Mouse (Mus musculus): Measurements from ENCODE around the gene Ssh2. TPM values are rescaled to one million over a fixed set of nuclear protein-coding genes. Genes with fewer than 3 reads are reported as not detected.
"Not testable (repeated sequence)": the region's sequence is repeated elsewhere in the genome, so short reads cannot be mapped to it uniquely, and the experiment has no call there.

Ssh2 gene
- polyA plus RNA-seq, 1 experiment: 6.1 TPM

- 46% methylated on average over 2 of the region's 2 CpGs for WGBS
- no peak overlapping the region for H3K4me3 ChIP-seq (ENCODE audit: insufficient read depth, low read depth, low read length)
- no peaks in the 10 kb centered on the region for H3K27me3 ChIP-seq (replicated peaks; ENCODE audit: control insufficient read depth, insufficient read depth, low read length)
- 0 out of 2 replicates have a peak overlapping the region, but pooled peaks have one; percentile 9 for H3K27ac ChIP-seq (ENCODE audit: insufficient read depth, low read depth, low read length)
- H3K4me1 ChIP-seq (ENCODE audit: control insufficient read depth, insufficient read depth, low read length): 0 out of 2 replicates have a peak, but pooled peaks cover 3% of the 10 kb centered on the region
- DNase-seq: peak; percentile 20
- TF ChIP-seq POLR2A (IDR thresholded peaks at IDR 0.05; ENCODE audit: low read depth, low read length) (no peak), CTCF (conservative IDR thresholded peaks at IDR 0.05; ENCODE audit: insufficient read depth, insufficient read length, low read depth, low read length) (no peak)
- H3K36me3 ChIP-seq (ENCODE audit: control insufficient read depth, insufficient read depth, low read length): no peaks in the 10 kb centered on the region
These were observed 43.4 kb downstream of the Ssh2 start for GRCm38 (mm10) chr11:77259441-77259840.

DNA sequence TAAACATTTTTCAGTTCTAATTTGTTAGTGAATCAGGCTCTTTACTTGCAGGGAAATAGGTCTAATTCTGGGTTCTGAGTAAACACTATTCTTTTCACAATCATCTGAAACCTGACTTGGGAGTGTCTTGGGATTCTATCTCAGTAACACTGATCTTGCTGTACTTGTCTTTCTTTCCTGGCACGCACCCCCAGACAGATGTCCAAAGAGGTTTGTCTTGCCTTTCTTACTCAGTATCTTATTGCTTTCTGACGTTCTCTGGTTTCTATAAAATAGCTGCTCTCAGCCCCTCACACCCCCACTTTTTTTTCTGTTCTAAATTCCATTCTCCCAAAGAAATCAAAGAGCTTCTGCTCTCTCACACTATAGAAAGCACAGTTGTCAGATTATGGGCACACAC is 51.3 kb downstream of the Ssh2 start:
- no peaks in the 10 kb centered on the region for H3K4me1 ChIP-seq (ENCODE audit: control insufficient read depth, insufficient read depth, low read length)
- WGBS: 85% methylated on average over 2 of the region's 2 CpGs

DNA sequence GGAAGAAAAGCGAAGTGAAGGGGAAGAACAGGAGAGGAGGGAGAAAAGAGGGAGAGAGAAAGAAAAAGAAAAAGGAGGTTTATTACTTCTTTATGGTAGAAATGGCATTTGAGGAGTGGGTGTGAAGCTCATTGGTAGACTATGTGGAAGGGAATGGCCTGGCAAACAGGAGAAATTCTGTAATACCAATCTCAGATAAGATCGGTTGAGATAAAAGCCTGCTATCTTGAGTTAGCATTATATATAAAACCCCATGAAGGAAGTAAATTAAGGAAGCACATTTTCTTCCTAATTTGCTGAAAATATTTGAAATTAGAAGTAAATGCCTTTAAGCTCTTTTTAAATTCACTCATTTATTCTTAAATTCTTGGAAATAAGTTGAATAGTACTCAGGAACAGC is 59.9 kb downstream of the Ssh2 start:
- no peak overlapping the region for H3K4me3 ChIP-seq (ENCODE audit: insufficient read depth, low read depth, low read length)
- no peaks in the 10 kb centered on the region for H3K36me3 ChIP-seq (ENCODE audit: control insufficient read depth, insufficient read depth, low read length)
- no peaks in the 10 kb centered on the region for H3K4me1 ChIP-seq (ENCODE audit: control insufficient read depth, insufficient read depth, low read length)
- TF ChIP-seq POLR2A (IDR thresholded peaks at IDR 0.05; ENCODE audit: low read depth, low read length) (no peak), CTCF (conservative IDR thresholded peaks at IDR 0.05; ENCODE audit: insufficient read depth, insufficient read length, low read depth, low read length) (no peak)
- no peaks in the 10 kb centered on the region for H3K27me3 ChIP-seq (replicated peaks; ENCODE audit: control insufficient read depth, insufficient read depth, low read length)
- DNase-seq: no peak
- 92% methylated on average over 2 of the region's 2 CpGs for WGBS
- H3K27ac ChIP-seq (ENCODE audit: insufficient read depth, low read depth, low read length): no peak overlapping the region

More for the DNA sequence above, 51.3 kb downstream of the Ssh2 start:
- H3K27ac ChIP-seq (ENCODE audit: insufficient read depth, low read depth, low read length): no peak overlapping the region
- H3K27me3 ChIP-seq (replicated peaks; ENCODE audit: control insufficient read depth, insufficient read depth, low read length): no peaks in the 10 kb centered on the region
- no peak for TF ChIP-seq CTCF (conservative IDR thresholded peaks at IDR 0.05; ENCODE audit: insufficient read depth, insufficient read length, low read depth, low read length)
- TF ChIP-seq POLR2A (IDR thresholded peaks at IDR 0.05; ENCODE audit: low read depth, low read length): no peak
- H3K4me3 ChIP-seq (ENCODE audit: insufficient read depth, low read depth, low read length): no peak overlapping the region
- DNase-seq: no peak
- H3K36me3 ChIP-seq (ENCODE audit: control insufficient read depth, insufficient read depth, low read length): no peaks in the 10 kb centered on the region; the same call in 1 of the 2 replicates

- H3K4me3 ChIP-seq (ENCODE audit: insufficient read depth, low read depth, low read length); H3K4me1 ChIP-seq (ENCODE audit: control insufficient read depth, insufficient read depth, low read length); DNase-seq; H3K27me3 ChIP-seq (replicated peaks; ENCODE audit: control insufficient read depth, insufficient read depth, low read length); H3K36me3 ChIP-seq (ENCODE audit: control insufficient read depth, insufficient read depth, low read length); H3K27ac ChIP-seq (ENCODE audit: insufficient read depth, low read depth, low read length): not testable (repeated sequence)
- whole genome bisulfite sequencing: 100% methylated on average over 1 of the region's 1 CpGs
These were observed 62.5 kb downstream of the Ssh2 start for GRCm38 (mm10) chr11:77278538-77278937.

DNA sequence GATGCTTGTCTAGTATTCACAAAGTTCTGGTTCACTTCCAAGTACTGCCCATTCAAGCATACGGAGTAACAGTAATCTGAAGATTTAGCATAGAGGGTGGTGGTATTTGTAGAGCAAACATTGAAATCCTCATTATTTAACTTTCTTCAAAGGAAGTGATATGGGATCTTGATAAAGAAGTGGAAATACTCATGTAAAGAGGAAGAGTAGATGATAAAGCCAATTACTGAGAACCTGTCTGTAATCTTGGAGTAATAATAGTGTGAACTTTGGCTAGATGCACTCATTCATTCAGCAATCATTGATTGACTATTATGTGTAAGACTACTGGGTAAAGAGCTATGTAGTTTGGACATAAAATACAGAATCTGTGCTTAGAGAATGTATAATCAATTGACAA is 64.1 kb downstream of the Ssh2 start:
- Histone ChIP-seq H3K4me1 (ENCODE audit: control insufficient read depth, insufficient read depth, low read length) (no peaks in the 10 kb centered on the region), H3K27ac (ENCODE audit: insufficient read depth, low read depth, low read length) (no peak overlapping the region), H3K27me3 (replicated peaks; ENCODE audit: control insufficient read depth, insufficient read depth, low read length) (no peaks in the 10 kb centered on the region), H3K36me3 (ENCODE audit: control insufficient read depth, insufficient read depth, low read length) (no peaks in the 10 kb centered on the region), H3K4me3 (ENCODE audit: insufficient read depth, low read depth, low read length) (no peak overlapping the region)
- 67% methylated on average over 1 of the region's 1 CpGs for WGBS
- TF ChIP-seq POLR2A (IDR thresholded peaks at IDR 0.05; ENCODE audit: low read depth, low read length) (no peak), CTCF (conservative IDR thresholded peaks at IDR 0.05; ENCODE audit: insufficient read depth, insufficient read length, low read depth, low read length) (no peak)
- DNase-seq: no peak

GRCm38 (mm10) chr11:77291447-77291846 is 75.4 kb downstream of the Ssh2 start:
- H3K4me3 ChIP-seq (ENCODE audit: insufficient read depth, low read depth, low read length): no peak overlapping the region
- WGBS: 54% methylated on average over 4 of the region's 4 CpGs
- no peaks in the 10 kb centered on the region for H3K4me1 ChIP-seq (ENCODE audit: control insufficient read depth, insufficient read depth, low read length)
- no peak for DNase-seq
- no peaks in the 10 kb centered on the region for H3K27me3 ChIP-seq (replicated peaks; ENCODE audit: control insufficient read depth, insufficient read depth, low read length)
- H3K27ac ChIP-seq (ENCODE audit: insufficient read depth, low read depth, low read length): no peak overlapping the region
- TF ChIP-seq CTCF (conservative IDR thresholded peaks at IDR 0.05; ENCODE audit: insufficient read depth, insufficient read length, low read depth, low read length) (no peak), POLR2A (IDR thresholded peaks at IDR 0.05; ENCODE audit: low read depth, low read length) (no peak)
- H3K36me3 ChIP-seq (ENCODE audit: control insufficient read depth, insufficient read depth, low read length): no peaks in the 10 kb centered on the region

DNA sequence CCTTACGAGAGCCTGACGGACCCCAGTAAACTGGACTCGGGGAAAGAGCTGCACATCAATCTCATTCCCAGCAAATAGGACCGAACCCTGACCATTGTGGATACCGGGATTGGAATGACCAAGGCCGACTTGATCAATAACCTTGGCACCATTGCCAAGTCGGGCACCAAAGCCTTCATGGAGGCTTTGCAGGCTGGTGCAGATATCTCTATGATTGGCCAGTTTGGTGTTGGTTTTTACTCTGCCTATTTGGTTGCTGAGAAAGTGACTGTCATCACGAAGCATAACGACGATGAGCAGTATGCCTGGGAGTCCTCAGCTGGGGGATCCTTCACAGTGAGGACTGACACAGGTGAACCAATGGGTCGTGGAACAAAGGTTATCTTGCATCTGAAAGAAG is 77.6 kb downstream of the Ssh2 start:
- DNase-seq; H3K36me3 ChIP-seq (ENCODE audit: control insufficient read depth, insufficient read depth, low read length): not testable (repeated sequence)

GRCm38 (mm10) chr11:77297246-77297645 is 81.2 kb downstream of the Ssh2 start:
- no peak overlapping the region for H3K27ac ChIP-seq (ENCODE audit: insufficient read depth, low read depth, low read length)
- WGBS: 68% methylated on average over 1 of the region's 1 CpGs
- DNase-seq: peak; percentile 44
- no peak for TF ChIP-seq POLR2A (IDR thresholded peaks at IDR 0.05; ENCODE audit: low read depth, low read length)
- H3K36me3 ChIP-seq (ENCODE audit: control insufficient read depth, insufficient read depth, low read length): no peaks in the 10 kb centered on the region
- no peaks in the 10 kb centered on the region for H3K27me3 ChIP-seq (replicated peaks; ENCODE audit: control insufficient read depth, insufficient read depth, low read length)
- no peaks in the 10 kb centered on the region; the same call in 1 of the 2 replicates for H3K4me1 ChIP-seq (ENCODE audit: control insufficient read depth, insufficient read depth, low read length)
- no peak overlapping the region for H3K4me3 ChIP-seq (ENCODE audit: insufficient read depth, low read depth, low read length)

More for the DNA sequence above, 77.6 kb downstream of the Ssh2 start:
- H3K4me3 ChIP-seq (ENCODE audit: insufficient read depth, low read depth, low read length); H3K27ac ChIP-seq (ENCODE audit: insufficient read depth, low read depth, low read length); H3K27me3 ChIP-seq (replicated peaks; ENCODE audit: control insufficient read depth, insufficient read depth, low read length); H3K4me1 ChIP-seq (ENCODE audit: control insufficient read depth, insufficient read depth, low read length): not testable (repeated sequence)
- WGBS: 98% methylated on average over 11 of the region's 11 CpGs

Measured in kidney, adult 2 months (tissue).